Mouse (Mus musculus) brain, embryonic 14.5 days (tissue): ENCODE data around the gene Setx. TPM values are rescaled to one million over a fixed set of nuclear protein-coding genes. Genes with fewer than 3 reads are reported as not detected.

ENCODE experiments used
- DNase-seq: peaks from one replicate; pipeline ENCODE4 v3.0.0-alpha.2; 2011; ENCODE audit warnings: low read depth
- CTCF ChIP-seq: fragments of 200-500 bp; IDR thresholded peaks from 2 replicates; pipeline ENCODE4 v1.5.1; 2012; ENCODE audit warnings: inconsistent platforms, mild to moderate bottlenecking, moderate library complexity, borderline replicate concordance; ENCODE audit not compliant: insufficient read depth, insufficient read length; ENCODE audit errors: extremely low read depth
- POLR2A ChIP-seq: fragments of 200-500 bp; IDR thresholded peaks from 2 replicates; pipeline ENCODE4 v1.6.1; 2012; ENCODE audit warnings: mild to moderate bottlenecking, inconsistent platforms, borderline replicate concordance; ENCODE audit not compliant: poor library complexity, insufficient read depth, insufficient read length, severe bottlenecking; ENCODE audit errors: extremely low read depth
- polyA plus RNA-seq: library from polyadenylated mRNA; depleted of rRNA; stranded (reverse); fragments of >200 nt; gene quantifications from 2 replicates; pipeline ENCODE4 v1.2.3, GENCODE M21; 2012

Setx gene
- polyA plus RNA-seq, 1 experiment, result 20.3 TPM

- no peak for TF ChIP-seq CTCF
- TF ChIP-seq POLR2A, result no peak
- no peak for DNase-seq
Measured at GRCm38 (mm10) chr2:29196844-29197243, 72.9 kb downstream of the Setx start.

DNA sequence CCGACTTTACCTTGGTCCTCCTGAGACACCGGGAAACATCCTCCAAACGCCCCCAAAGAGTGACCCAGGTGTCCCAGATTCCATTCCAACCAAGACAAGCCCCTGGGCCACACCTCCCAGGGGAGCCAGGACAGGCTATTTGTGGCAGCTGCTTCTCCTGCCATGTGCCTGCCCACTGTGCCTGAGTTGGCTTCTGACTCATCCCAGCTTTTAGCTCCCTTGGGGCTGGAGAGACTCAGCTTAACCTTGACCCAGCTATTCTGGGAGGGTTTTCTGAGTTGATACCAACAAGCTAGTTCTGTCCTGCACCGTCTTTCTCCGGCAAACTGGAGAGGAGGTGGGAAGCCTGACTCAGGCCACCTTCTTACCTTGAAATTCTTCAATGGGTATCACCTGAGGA, 74.5 kb downstream of the Setx start:
- DNase-seq, result no peak
- TF ChIP-seq CTCF (no peak), POLR2A (no peak)

GRCm38 (mm10) chr2:29199909-29200308, 75.9 kb downstream of the Setx start:
- TF ChIP-seq POLR2A (no peak), CTCF (peak; percentile 72; the same call in 1 of the 2 replicates)

GRCm38 (mm10) chr2:29201223-29201955, 77.4 kb downstream of the Setx start:
- peak; percentile 66 for DNase-seq

More at GRCm38 (mm10) chr2:29199909-29200308, 75.9 kb downstream of the Setx start:
- peak; percentile 56 for DNase-seq

GRCm38 (mm10) chr2:29206156-29206555, 82.2 kb downstream of the Setx start:
- TF ChIP-seq POLR2A, result no peak
- no peak for TF ChIP-seq CTCF
- peak; percentile 52 for DNase-seq

More at GRCm38 (mm10) chr2:29201223-29201955, 77.4 kb downstream of the Setx start:
- TF ChIP-seq POLR2A (no peak), CTCF (no peak)

DNA sequence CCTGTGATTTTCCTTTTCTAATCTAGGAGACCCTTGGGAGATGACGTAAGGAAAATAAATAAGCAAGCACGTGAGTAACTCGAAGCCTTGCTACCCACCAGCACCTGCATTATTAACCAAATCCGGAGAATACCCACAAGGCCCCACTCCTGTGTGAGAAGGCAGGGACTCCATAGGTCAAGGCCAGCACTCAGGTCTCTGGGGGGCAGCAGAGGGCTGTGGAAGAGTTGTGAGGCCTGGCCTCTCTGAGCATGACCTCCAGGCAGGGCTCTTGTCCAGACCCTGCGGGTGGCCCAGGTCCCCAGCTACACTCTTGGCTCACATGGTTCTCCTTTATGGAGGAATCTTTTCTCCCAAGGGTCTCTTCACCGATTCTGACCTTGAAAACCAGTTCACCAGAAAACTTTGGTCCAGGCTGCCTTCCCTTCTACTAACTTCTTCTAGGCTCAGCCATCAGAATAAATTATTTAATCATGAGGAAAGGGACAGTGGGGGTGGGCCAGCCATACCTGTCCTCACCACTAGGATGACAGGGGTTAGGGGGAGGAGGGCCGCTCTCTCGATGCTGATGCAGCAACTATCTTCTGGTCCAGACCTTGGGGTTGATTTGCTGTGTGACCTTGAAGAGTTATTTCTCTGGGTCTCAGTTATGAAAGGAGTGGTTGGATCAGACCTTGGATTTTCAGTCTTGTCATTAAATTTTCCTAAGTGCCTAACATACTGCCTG, 92.5 kb downstream of the Setx start:
- TF ChIP-seq CTCF (peak; percentile 29; the same call in 1 of the 2 replicates), POLR2A (no peak)
- DNase-seq, result peak; percentile 34

DNA sequence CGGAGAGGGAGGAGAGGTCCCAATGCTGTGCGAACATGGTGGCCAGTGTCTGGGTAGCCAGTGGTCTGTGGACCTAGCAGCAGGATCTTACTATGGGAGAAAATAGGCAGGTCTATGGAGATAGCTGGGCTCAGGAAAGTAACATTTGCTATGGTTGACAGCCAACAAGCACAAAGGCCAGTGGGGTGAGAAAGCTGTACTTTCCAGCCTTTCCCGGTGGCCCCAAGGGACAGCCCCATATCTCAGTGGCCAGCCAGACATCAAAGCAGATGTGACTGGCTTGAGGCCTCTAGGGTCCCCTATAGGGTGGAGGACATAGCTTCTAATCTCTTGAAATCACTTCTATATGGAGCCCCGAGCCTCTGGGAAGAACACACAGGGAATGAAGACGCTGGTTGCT, 93.1 kb downstream of the Setx start:
- TF ChIP-seq POLR2A (no peak), CTCF (no peak)
- no peak for DNase-seq

- peak; percentile 63 for DNase-seq
Measured at GRCm38 (mm10) chr2:29217897-29218296, 93.9 kb downstream of the Setx start.

GRCm38 (mm10) chr2:29218831-29219230, 94.8 kb downstream of the Setx start:
- TF ChIP-seq CTCF, result no peak
- DNase-seq, result no peak

More at GRCm38 (mm10) chr2:29217897-29218296, 93.9 kb downstream of the Setx start:
- TF ChIP-seq POLR2A (no peak), CTCF (peak; percentile 8; the same call in 1 of the 2 replicates)

DNA sequence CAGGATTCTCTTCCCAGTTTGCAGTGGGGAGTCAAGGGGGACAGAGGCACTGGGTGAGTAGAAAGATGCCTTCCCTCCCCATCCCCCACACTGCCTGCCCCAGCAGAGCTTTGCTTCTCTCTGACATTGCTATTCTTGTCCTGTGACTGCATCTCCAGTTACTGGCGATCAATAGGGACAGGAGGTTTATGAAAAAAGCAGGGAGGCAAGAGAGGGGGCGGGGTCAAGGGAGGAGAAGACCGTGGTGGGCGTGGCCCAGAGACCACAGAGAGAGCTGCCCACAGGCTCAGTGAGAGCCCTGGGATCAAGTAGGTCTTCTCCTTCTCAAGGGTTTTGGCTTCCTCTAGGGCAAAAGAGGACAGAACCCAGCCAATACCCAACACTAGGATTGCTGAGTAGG, 98.3 kb downstream of the Setx start:
- TF ChIP-seq POLR2A (no peak), CTCF (no peak)
- DNase-seq, result peak; percentile 23

GRCm38 (mm10) chr2:29223591-29224262, 99.7 kb downstream of the Setx start:
- peak; percentile 14 for DNase-seq
- no peak for TF ChIP-seq CTCF
- TF ChIP-seq POLR2A, result no peak

GRCm38 (mm10) chr2:29226671-29227070, 102.7 kb downstream of the Setx start:
- DNase-seq, result no peak
- TF ChIP-seq POLR2A (no peak), CTCF (no peak)
